Mouse (Mus musculus): ENCODE data around the gene Tcf20.

Gene Tcf20

DNA sequence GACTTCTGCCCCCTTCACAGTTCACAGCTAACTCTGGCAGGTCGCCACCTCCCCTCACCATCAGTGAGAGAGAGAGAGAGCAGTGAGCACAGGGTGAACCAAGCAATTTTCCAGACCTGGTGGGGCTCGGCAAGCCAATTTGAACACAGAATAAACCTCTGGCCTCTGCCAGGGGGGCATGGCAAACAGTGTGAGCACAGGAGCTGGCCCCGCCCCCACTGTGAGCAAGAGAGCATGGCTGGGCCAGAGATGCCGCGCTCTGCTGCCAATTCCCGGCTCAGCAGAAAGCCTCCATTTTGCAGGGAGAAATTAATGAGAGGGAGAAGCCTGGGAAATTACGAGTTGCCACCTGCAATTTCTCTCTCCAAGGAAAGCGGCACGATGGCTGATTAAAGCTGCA lies 58.1 kb downstream of the Tcf20 start:
- in situ Hi-C loops (cut with MboI; ENCODE audit: unreplicated experiment in 2 of 2), result loop anchor here in 1 of 2 experiments (10.0 kb wide), 1 partner anchor 655 kb away; the partner anchor contains the start of gene Sept3

- in situ Hi-C loops (cut with MboI; ENCODE audit: unreplicated experiment in 2 of 2), result loop anchor here in 1 of 2 experiments (10.0 kb wide), 1 partner anchor 654 kb away; the partner anchor contains the start of gene Sept3
Observed at GRCm38 (mm10) chr15:82928844-82929243, 58.8 kb downstream of the Tcf20 start.

- in situ Hi-C loops (cut with MboI; ENCODE audit: unreplicated experiment in 2 of 2), result loop anchor here in 1 of 2 experiments (10.0 kb wide), 1 partner anchor 653 kb away; the partner anchor contains the start of gene Sept3
Observed at GRCm38 (mm10) chr15:82928023-82928422, 59.6 kb downstream of the Tcf20 start.

- in situ Hi-C loops (cut with MboI; ENCODE audit: unreplicated experiment in 2 of 2), result loop anchor here in 1 of 2 experiments (10.0 kb wide), 1 partner anchor 652 kb away; the partner anchor contains the start of gene Sept3
Observed at GRCm38 (mm10) chr15:82927057-82927456, 60.6 kb downstream of the Tcf20 start.

GRCm38 (mm10) chr15:82924679-82925425 lies 62.8 kb downstream of the Tcf20 start:
- in situ Hi-C loops (cut with MboI; ENCODE audit: unreplicated experiment in 2 of 2), result loop anchor here in 1 of 2 experiments (10.0 kb wide), 1 partner anchor 650 kb away; the partner anchor contains the start of gene Sept3

DNA sequence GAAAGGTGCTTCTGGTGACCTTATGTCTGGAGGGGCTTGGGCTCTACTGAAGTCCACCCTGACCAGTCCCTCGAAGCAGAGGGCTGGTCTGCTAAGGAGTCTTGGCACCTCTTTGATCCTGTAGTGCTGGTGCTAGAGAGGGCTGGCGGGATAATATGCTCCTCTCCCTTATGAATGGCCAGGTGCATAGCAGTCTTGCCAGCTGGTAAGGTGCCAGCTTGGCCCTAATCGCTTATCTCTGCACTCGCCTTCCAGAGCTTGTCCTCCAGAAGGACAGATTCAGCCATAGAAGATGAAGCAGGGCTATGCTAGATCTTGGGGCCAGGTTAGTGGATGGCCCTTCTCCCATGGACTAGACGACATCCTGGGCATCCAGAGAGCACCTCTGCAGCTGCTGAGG lies 64.1 kb downstream of the Tcf20 start:
- in situ Hi-C loops (cut with MboI; ENCODE audit: unreplicated experiment in 2 of 2), result loop anchor here in 1 of 2 experiments (10.0 kb wide), 1 partner anchor 649 kb away; the partner anchor contains the start of gene Sept3

- in situ Hi-C loops (cut with MboI; ENCODE audit: unreplicated experiment in 2 of 2), result loop anchor here in 1 of 2 experiments (10.0 kb wide), 1 partner anchor 648 kb away; the partner anchor contains the start of gene Sept3
Observed at GRCm38 (mm10) chr15:82922755-82923154, 64.9 kb downstream of the Tcf20 start.

DNA sequence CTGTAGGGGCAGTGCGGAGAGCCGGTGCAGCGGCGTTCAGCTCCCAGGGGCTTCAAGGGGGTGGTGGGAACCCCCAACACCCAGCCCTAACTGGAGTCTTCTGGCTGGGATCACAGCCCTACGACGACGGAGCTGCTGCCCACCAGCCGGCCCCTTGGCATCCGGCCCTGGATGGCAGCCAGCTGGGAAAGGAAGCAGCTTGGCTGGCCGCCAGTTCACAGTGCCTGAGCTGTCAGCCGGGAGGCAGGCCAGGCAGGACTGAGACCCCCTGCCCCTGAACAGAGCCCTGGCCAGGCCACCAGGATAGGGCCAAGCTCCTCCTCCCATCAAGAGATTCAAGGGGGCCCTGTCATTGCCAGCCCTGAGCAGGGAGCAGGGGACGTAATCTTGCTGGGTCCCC lies 65.6 kb downstream of the Tcf20 start:
- in situ Hi-C loops (cut with MboI; ENCODE audit: unreplicated experiment in 2 of 2), result loop anchor here in 1 of 2 experiments (10.0 kb wide), 1 partner anchor 647 kb away; the partner anchor contains the start of gene Sept3

DNA sequence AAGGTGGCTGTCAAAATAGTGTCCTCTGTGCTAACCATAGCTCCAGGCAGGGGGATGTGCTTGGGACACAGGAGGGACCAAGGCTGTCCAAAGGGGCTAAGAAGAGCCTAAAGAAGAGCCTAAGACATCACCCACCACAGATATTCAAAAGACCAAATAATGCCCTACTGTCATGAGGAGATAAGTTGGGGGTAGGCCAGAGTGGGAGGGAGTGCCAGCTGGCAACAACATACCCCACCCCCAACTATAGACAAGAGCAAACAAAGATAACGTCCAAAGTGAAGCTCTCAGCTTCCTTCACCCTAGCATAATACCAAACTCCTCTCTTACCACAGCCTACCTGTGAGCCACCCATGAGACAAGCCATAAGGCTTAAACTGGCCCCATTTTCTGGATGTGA lies 66.1 kb downstream of the Tcf20 start:
- in situ Hi-C loops (cut with MboI; ENCODE audit: unreplicated experiment in 2 of 2), result loop anchor here in 1 of 2 experiments (10.0 kb wide), 1 partner anchor 647 kb away; the partner anchor contains the start of gene Sept3

- in situ Hi-C loops (cut with MboI; ENCODE audit: unreplicated experiment in 2 of 2), result loop anchor here in 1 of 2 experiments (10.0 kb wide), 1 partner anchor 646 kb away; the partner anchor contains the start of gene Sept3
Observed at GRCm38 (mm10) chr15:82920895-82921515, 66.7 kb downstream of the Tcf20 start.

DNA sequence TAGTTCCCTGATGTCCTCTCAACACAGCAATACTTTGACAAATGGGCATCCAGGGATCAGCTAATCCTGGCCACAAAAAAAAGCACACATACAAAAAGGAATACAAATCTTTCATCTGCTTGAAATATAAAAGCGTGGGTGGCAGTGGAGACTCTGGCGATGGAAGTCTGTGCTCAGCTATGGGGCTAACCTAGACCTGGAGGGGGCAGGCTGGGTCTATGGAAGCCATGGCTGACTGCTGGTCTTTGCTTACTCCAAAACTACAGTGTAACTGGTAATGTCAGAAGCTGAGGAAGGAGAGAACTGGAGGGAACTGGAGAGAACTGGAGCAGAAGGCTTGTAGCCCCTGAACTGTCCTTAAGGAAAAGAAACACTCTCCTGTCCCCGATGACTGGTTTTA lies 69.7 kb downstream of the Tcf20 start:
- in situ Hi-C loops (cut with MboI; ENCODE audit: unreplicated experiment in 2 of 2), result no loop called here

- in situ Hi-C loops (cut with MboI; ENCODE audit: unreplicated experiment in 2 of 2), result no loop called here
Observed at GRCm38 (mm10) chr15:82917207-82917844, 70.3 kb downstream of the Tcf20 start.

DNA sequence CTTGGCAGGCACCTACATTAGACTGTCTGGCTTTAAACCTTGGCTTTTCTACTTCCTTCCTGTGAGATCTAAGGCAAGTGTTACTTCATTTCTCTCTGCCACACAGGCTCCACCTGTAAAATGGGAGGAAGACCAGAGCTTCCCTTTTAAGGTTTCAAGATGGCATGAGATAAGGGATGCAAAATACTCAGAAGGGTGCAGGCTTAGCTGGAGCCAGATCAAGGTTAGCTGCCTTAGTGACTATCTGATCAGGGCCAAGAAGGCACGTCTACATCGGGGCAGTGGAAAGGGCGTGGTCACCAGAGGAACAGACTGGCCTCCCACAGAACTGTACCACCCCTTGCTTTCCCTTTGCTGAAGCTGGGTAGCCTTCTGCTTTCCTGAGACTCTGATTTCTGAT lies 73.2 kb downstream of the Tcf20 start:
- in situ Hi-C loops (cut with MboI; ENCODE audit: unreplicated experiment in 2 of 2), result no loop called here

DNA sequence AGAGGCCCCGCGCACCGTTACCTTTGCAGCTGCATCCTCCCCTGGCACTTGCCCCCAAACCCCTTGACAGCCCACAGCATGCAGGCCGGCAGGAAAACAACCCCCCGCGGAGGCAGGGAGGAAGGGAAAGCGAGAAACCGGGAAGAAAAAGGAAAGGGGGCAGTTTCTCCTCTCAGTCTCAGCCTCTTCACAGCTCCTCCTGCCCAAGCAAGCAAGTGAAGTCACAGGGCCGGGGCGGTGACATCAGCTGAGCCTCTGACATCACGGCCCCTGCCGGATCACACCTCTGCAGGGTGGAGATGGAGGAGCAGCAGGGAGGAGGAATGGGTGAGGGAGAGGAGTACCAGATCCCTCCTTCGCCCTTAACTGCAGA lies 75.7 kb downstream of the Tcf20 start:
- in situ Hi-C loops (cut with MboI; ENCODE audit: unreplicated experiment in 2 of 2), result no loop called here

DNA sequence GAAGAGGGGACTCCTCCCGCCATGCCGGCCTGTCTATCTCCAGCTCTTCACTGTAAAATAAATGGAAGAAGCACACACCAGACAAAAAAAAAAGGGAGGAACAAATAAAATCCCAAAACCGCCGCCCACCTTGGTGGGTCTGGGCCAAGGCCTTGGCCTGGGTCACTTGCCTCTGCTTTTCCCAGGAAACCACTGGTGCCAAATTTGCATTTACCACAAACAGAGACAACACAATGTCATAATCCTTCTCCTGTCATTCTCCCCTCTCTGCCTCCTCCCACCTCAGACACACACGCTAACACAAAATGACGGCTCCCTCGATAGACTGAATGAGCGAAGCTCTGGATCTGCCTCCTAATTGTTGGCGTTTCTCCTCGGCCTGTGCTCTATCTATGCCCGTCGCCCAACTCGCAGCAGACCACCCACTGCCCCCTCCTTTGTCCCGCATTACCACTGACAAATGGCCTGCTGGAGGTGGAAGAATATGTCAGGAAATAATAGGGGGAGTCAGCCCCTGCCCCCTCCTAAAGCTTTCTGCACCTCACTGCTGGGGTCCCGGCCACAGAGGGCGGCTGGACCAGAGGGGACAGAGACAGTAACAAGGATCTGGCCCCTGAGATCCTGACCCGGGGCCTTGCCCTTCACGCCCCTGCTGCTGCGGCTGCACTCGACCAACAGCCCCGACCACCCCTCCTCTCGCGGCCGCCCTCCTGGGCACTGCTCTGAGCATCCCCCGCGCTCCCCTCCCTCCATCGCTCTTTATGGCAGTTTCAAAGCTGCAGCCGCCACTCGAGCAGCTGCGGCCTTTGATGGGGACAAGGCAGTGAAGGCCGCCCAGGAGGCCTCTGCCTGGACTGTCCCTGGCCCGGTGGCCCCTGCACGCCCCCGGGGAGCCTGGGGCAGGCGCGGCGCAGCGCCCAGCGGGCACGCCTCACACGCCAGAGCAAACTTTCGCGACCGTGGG lies 76.4 kb downstream of the Tcf20 start:
- in situ Hi-C loops (cut with MboI; ENCODE audit: unreplicated experiment in 2 of 2), result no loop called here

DNA sequence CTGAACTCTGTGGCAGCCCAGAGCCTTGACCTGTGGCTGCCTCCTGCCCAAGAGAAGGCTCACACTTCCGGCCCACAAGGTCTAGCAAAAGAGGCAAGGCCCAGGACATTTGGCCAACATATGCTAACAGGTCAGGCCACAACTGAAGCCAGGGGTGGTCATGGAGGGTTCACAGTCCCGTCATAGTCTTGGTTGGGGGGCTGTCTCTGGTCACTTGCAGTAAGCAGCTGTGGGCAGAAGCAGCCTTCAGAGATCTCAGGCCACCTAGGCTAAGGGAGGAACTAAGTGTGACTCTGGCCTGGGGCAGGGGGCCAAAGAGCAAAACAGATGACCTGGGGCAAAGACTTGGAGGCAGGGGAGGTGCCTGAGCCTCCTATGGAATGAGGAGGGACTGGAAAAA lies 77.1 kb downstream of the Tcf20 start:
- in situ Hi-C loops (cut with MboI; ENCODE audit: unreplicated experiment in 2 of 2), result no loop called here

DNA sequence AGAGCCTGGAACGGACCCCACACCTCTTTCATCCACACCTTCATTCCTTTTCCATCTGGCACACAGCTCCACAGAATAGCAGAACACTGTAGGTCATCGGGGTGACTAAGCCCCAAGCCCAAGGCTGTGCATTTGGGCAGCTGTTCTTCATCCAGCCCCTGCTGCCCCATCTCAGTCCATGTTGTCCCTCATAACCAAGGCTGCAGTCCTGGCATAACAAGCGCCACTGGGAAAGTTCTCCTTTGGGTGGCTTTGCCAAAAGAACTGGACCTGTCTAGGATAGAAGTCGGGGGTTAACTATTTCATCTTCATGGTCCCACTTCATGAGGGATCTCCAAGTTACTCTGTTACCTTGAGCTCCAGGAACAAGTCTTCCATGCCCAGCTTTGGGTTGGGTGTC lies 77.9 kb downstream of the Tcf20 start:
- in situ Hi-C loops (cut with MboI; ENCODE audit: unreplicated experiment in 2 of 2), result no loop called here

- in situ Hi-C loops (cut with MboI; ENCODE audit: unreplicated experiment in 2 of 2), result no loop called here
Observed at GRCm38 (mm10) chr15:82908521-82908920, 79.2 kb downstream of the Tcf20 start.

DNA sequence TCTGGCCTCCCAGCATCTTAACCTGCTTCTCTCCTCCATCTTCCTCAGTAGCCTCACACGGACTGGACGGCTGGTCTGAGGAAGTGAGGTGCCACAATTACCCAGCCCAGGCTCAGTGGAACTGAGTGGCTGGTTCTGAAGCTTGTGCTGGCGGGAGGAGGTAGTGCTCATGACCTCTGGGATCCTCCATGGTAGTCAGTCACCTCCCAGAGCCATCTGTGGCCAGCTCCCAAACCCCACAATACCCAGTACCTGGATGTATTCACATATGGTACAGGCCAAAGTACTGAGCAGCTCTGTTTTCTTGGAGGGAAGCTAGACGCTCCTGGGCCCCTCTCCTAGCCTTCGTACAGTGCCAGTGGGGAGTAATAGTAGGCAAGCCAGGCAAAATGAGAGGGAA lies 80.4 kb downstream of the Tcf20 start:
- in situ Hi-C loops (cut with MboI; ENCODE audit: unreplicated experiment in 2 of 2), result no loop called here

DNA sequence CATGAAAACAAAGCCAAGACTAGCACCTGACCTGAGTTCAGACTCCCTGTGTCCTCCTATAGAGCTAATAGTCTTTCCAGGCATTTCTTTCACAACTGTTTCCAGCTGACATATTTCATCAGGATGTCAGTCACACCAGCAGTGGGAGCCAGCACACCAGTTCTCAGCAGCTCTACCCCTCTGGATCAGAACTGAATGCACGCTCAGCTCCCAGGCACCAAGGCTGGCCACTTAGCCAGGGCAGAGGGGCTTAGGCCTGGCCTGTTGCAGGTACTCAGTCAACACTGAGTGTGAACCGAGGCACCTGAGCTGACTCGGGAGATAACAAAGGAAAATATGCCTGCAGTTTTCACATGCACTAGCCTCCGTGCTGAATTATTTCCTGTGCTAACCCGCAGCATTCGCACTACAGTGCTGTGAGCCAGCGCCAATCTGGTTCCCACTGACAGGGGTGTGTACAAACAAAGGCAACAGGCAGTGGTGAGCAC lies 81.1 kb downstream of the Tcf20 start:
- in situ Hi-C loops (cut with MboI; ENCODE audit: unreplicated experiment in 2 of 2), result no loop called here

All from v-Abl transformed pro-B cells (cell line).